Mouse (Mus musculus): Measurements from ENCODE around the gene Sec14l1. TPM values are rescaled to one million over a fixed set of nuclear protein-coding genes. Genes with fewer than 3 reads are reported as not detected.

Gene Sec14l1
- polyA plus RNA-seq, 1 experiment from 2014 or later: 51.0 TPM

- peaks cover 78% of the 10 kb centered on the region for H3K4me1 ChIP-seq (ENCODE audit: control insufficient read depth, insufficient read depth, low read length)
- peaks cover 3% of the 10 kb centered on the region; the same call in 1 of the 2 replicates for H3K36me3 ChIP-seq (ENCODE audit: control insufficient read depth, insufficient read depth)
- 25% methylated on average over 13 of the region's 13 CpGs for WGBS
- H3K27ac ChIP-seq (ENCODE audit: low read length): peak overlapping the region; percentile 91
- peak overlapping the region; percentile 7; the same call in 1 of the 2 replicates for H3K4me2 ChIP-seq (ENCODE audit: low read depth, low read length)
- no peak overlapping the region for H3K4me3 ChIP-seq (ENCODE audit: low read length)
- no peaks in the 10 kb centered on the region for H3K27me3 ChIP-seq (ENCODE audit: control insufficient read depth, insufficient read depth, low read length)
- no peaks in the 10 kb centered on the region for H3K9me3 ChIP-seq (replicated peaks; ENCODE audit: control insufficient read depth, low read length)
- ATAC-seq (replicated peaks; ENCODE audit: extremely low read depth, insufficient read depth, low FRiP score): 0 out of 2 replicates have a peak, but pooled peaks have one; percentile 15
- H3K9ac ChIP-seq (ENCODE audit: low read length): peak overlapping the region; percentile 45
These were observed 12.4 kb downstream of the Sec14l1 start for GRCm38 (mm10) chr11:117127250-117127837.

GRCm38 (mm10) chr11:117127931-117128548, 13.1 kb downstream of the Sec14l1 start:
- no peak overlapping the region for H3K4me3 ChIP-seq (ENCODE audit: low read length)
- peak overlapping the region; percentile 7; the same call in 1 of the 2 replicates for H3K4me2 ChIP-seq (ENCODE audit: low read depth, low read length)
- no peaks in the 10 kb centered on the region for H3K9me3 ChIP-seq (replicated peaks; ENCODE audit: control insufficient read depth, low read length)
- H3K27ac ChIP-seq (ENCODE audit: low read length): peak overlapping the region; percentile 91
- 15% methylated on average over 12 of the region's 12 CpGs for WGBS
- no peaks in the 10 kb centered on the region for H3K27me3 ChIP-seq (ENCODE audit: control insufficient read depth, insufficient read depth, low read length)
- H3K9ac ChIP-seq (ENCODE audit: low read length): peak overlapping the region; percentile 45
- H3K36me3 ChIP-seq (ENCODE audit: control insufficient read depth, insufficient read depth): peaks cover 4% of the 10 kb centered on the region; the same call in 1 of the 2 replicates
- ATAC-seq (replicated peaks; ENCODE audit: extremely low read depth, insufficient read depth, low FRiP score): peak; percentile 83
- H3K4me1 ChIP-seq (ENCODE audit: control insufficient read depth, insufficient read depth, low read length): peaks cover 71% of the 10 kb centered on the region

GRCm38 (mm10) chr11:117129473-117129872, 14.5 kb downstream of the Sec14l1 start:
- H3K9me3 ChIP-seq (replicated peaks; ENCODE audit: control insufficient read depth, low read length): no peaks in the 10 kb centered on the region
- no peaks in the 10 kb centered on the region for H3K27me3 ChIP-seq (ENCODE audit: control insufficient read depth, insufficient read depth, low read length)
- peaks cover 57% of the 10 kb centered on the region for H3K4me1 ChIP-seq (ENCODE audit: control insufficient read depth, insufficient read depth, low read length)
- no peak overlapping the region for H3K4me3 ChIP-seq (ENCODE audit: low read length)
- WGBS: 46% methylated on average over 11 of the region's 11 CpGs
- ATAC-seq (replicated peaks; ENCODE audit: extremely low read depth, insufficient read depth, low FRiP score): no peak
- H3K9ac ChIP-seq (ENCODE audit: low read length): peak overlapping the region; percentile 51
- peaks cover 4% of the 10 kb centered on the region; the same call in 1 of the 2 replicates for H3K36me3 ChIP-seq (ENCODE audit: control insufficient read depth, insufficient read depth)
- peak overlapping the region; percentile 91 for H3K27ac ChIP-seq (ENCODE audit: low read length)
- H3K4me2 ChIP-seq (ENCODE audit: low read depth, low read length): no peak overlapping the region

GRCm38 (mm10) chr11:117130068-117130467, 15.1 kb downstream of the Sec14l1 start:
- H3K4me1 ChIP-seq (ENCODE audit: control insufficient read depth, insufficient read depth, low read length): peaks cover 59% of the 10 kb centered on the region
- peak overlapping the region; percentile 51 for H3K9ac ChIP-seq (ENCODE audit: low read length)
- no peak overlapping the region for H3K4me3 ChIP-seq (ENCODE audit: low read length)
- no peak overlapping the region; the same call in 1 of the 2 replicates for H3K27ac ChIP-seq (ENCODE audit: low read length)
- H3K9me3 ChIP-seq (replicated peaks; ENCODE audit: control insufficient read depth, low read length): no peaks in the 10 kb centered on the region
- H3K4me2 ChIP-seq (ENCODE audit: low read depth, low read length): no peak overlapping the region
- WGBS: 87% methylated on average over 8 of the region's 8 CpGs
- no peaks in the 10 kb centered on the region for H3K27me3 ChIP-seq (ENCODE audit: control insufficient read depth, insufficient read depth, low read length)
- peaks cover 4% of the 10 kb centered on the region; the same call in 1 of the 2 replicates for H3K36me3 ChIP-seq (ENCODE audit: control insufficient read depth, insufficient read depth)
- ATAC-seq (replicated peaks; ENCODE audit: extremely low read depth, insufficient read depth, low FRiP score): no peak

GRCm38 (mm10) chr11:117130888-117131287, 15.9 kb downstream of the Sec14l1 start:
- Histone ChIP-seq H3K27me3 (ENCODE audit: control insufficient read depth, insufficient read depth, low read length) (no peaks in the 10 kb centered on the region), H3K36me3 (ENCODE audit: control insufficient read depth, insufficient read depth) (peaks cover 4% of the 10 kb centered on the region; the same call in 1 of the 2 replicates), H3K9ac (ENCODE audit: low read length) (0 out of 2 replicates have a peak overlapping the region, but pooled peaks have one; percentile 14), H3K4me3 (ENCODE audit: low read length) (no peak overlapping the region), H3K4me2 (ENCODE audit: low read depth, low read length) (no peak overlapping the region), H3K4me1 (ENCODE audit: control insufficient read depth, insufficient read depth, low read length) (peaks cover 61% of the 10 kb centered on the region), H3K27ac (ENCODE audit: low read length) (no peak overlapping the region; the same call in 1 of the 2 replicates), H3K9me3 (replicated peaks; ENCODE audit: control insufficient read depth, low read length) (no peaks in the 10 kb centered on the region)
- no peak for ATAC-seq (replicated peaks; ENCODE audit: extremely low read depth, insufficient read depth, low FRiP score)
- 32% methylated on average over 5 of the region's 5 CpGs for WGBS

- H3K27ac ChIP-seq (ENCODE audit: low read length): no peak overlapping the region
- H3K9ac ChIP-seq (ENCODE audit: low read length): no peak overlapping the region
- WGBS: 97% methylated on average over 10 of the region's 10 CpGs
- H3K4me2 ChIP-seq (ENCODE audit: low read depth, low read length): no peak overlapping the region
- H3K4me1 ChIP-seq (ENCODE audit: control insufficient read depth, insufficient read depth, low read length): peaks cover 62% of the 10 kb centered on the region
- H3K9me3 ChIP-seq (replicated peaks; ENCODE audit: control insufficient read depth, low read length): no peaks in the 10 kb centered on the region
- H3K27me3 ChIP-seq (ENCODE audit: control insufficient read depth, insufficient read depth, low read length): no peaks in the 10 kb centered on the region
- peaks cover 4% of the 10 kb centered on the region; the same call in 1 of the 2 replicates for H3K36me3 ChIP-seq (ENCODE audit: control insufficient read depth, insufficient read depth)
- no peak for ATAC-seq (replicated peaks; ENCODE audit: extremely low read depth, insufficient read depth, low FRiP score)
- H3K4me3 ChIP-seq (ENCODE audit: low read length): no peak overlapping the region
These were observed 16.5 kb downstream of the Sec14l1 start for GRCm38 (mm10) chr11:117131450-117131849.

- no peaks in the 10 kb centered on the region for H3K9me3 ChIP-seq (replicated peaks; ENCODE audit: control insufficient read depth, low read length)
- H3K4me3 ChIP-seq (ENCODE audit: low read length): no peak overlapping the region
- 0 out of 2 replicates have a peak, but pooled peaks have one; percentile 45 for ATAC-seq (replicated peaks; ENCODE audit: extremely low read depth, insufficient read depth, low FRiP score)
- H3K4me2 ChIP-seq (ENCODE audit: low read depth, low read length): peak overlapping the region; percentile 21
- 59% methylated on average over 23 of the region's 23 CpGs for WGBS
- no peaks in the 10 kb centered on the region for H3K27me3 ChIP-seq (ENCODE audit: control insufficient read depth, insufficient read depth, low read length)
- H3K9ac ChIP-seq (ENCODE audit: low read length): no peak overlapping the region
- H3K36me3 ChIP-seq (ENCODE audit: control insufficient read depth, insufficient read depth): peaks cover 4% of the 10 kb centered on the region; the same call in 1 of the 2 replicates
- H3K27ac ChIP-seq (ENCODE audit: low read length): peak overlapping the region; percentile 66
- peaks cover 53% of the 10 kb centered on the region for H3K4me1 ChIP-seq (ENCODE audit: control insufficient read depth, insufficient read depth, low read length)
These were observed 19.9 kb downstream of the Sec14l1 start for GRCm38 (mm10) chr11:117134776-117135387.

GRCm38 (mm10) chr11:117135457-117136290, 20.7 kb downstream of the Sec14l1 start:
- WGBS: 43% methylated on average over 17 of the region's 17 CpGs

More at GRCm38 (mm10) chr11:117135457-117136290, 20.7 kb downstream of the Sec14l1 start:
- peaks cover 45% of the 10 kb centered on the region for H3K4me1 ChIP-seq (ENCODE audit: control insufficient read depth, insufficient read depth, low read length)
- peak overlapping the region; percentile 21 for H3K4me2 ChIP-seq (ENCODE audit: low read depth, low read length)
- no peaks in the 10 kb centered on the region for H3K27me3 ChIP-seq (ENCODE audit: control insufficient read depth, insufficient read depth, low read length)
- peak; percentile 50 for ATAC-seq (replicated peaks; ENCODE audit: extremely low read depth, insufficient read depth, low FRiP score)
- H3K9me3 ChIP-seq (replicated peaks; ENCODE audit: control insufficient read depth, low read length): no peaks in the 10 kb centered on the region
- peak overlapping the region; percentile 28 for H3K9ac ChIP-seq (ENCODE audit: low read length)
- H3K4me3 ChIP-seq (ENCODE audit: low read length): no peak overlapping the region
- H3K27ac ChIP-seq (ENCODE audit: low read length): peak overlapping the region; percentile 66
- peaks cover 4% of the 10 kb centered on the region; the same call in 1 of the 2 replicates for H3K36me3 ChIP-seq (ENCODE audit: control insufficient read depth, insufficient read depth)
